Mouse (Mus musculus) layer of hippocampus, postnatal 14 days (tissue): Measurements from ENCODE around the gene Pde6c. TPM values are rescaled to one million over a fixed set of nuclear protein-coding genes. Genes with fewer than 3 reads are reported as not detected.
A peak's percentile ranks its signal among the peaks of the same experiment; 100 is the strongest.

ENCODE experiments used
- DNase-seq, 2 experiments: peaks; one replicate each; pipeline ENCODE4 v3.0.0; 2021 to 2022; ENCODE audit warnings: low spot score in 2 of 2, mixed read lengths in 1 of 2
- long read RNA-seq, 2 experiments: library from polyadenylated mRNA; stranded (forward); transcript quantifications; one replicate each; pipeline ENCODE4 v2.0.0; 2021
- total RNA-seq, 2 experiments: library from RNA; stranded (reverse); gene quantifications; 2 replicates each; pipeline ENCODE4 v1.2.3; 2021

Pde6c gene
- under 1 TPM in 1 of 2 experiments, not detected in 1; 0.12 TPM for total RNA-seq
- long read RNA-seq, experiment 1 = 0 reads
- long read RNA-seq, experiment 2 = 0 reads

GRCm38 (mm10) chr19:38132481-38132880 lies at the start of gene Pde6c:
Gene Pde6c (plus strand): TSS chr19:38132781.
- no peak for DNase-seq

GRCm38 (mm10) chr19:38082931-38083525 lies 49.6 kb upstream of the Pde6c start:
- no peak for DNase-seq

- DNase-seq = no peak
These were observed 46.7 kb upstream of the Pde6c start for GRCm38 (mm10) chr19:38085841-38086240.

- DNase-seq = peak; percentile 26 to 30
These were observed 45.5 kb upstream of the Pde6c start for GRCm38 (mm10) chr19:38086948-38087551.

- no peak for DNase-seq
These were observed 43.2 kb upstream of the Pde6c start for GRCm38 (mm10) chr19:38089358-38089757.

- DNase-seq = no peak
These were observed 41.0 kb upstream of the Pde6c start for GRCm38 (mm10) chr19:38091512-38091985.

GRCm38 (mm10) chr19:38096231-38096630 lies 36.4 kb upstream of the Pde6c start:
- DNase-seq = no peak

- no peak for DNase-seq
These were observed 35.5 kb upstream of the Pde6c start, which contains the start of gene Ffar4 for GRCm38 (mm10) chr19:38096858-38097758. Gene Ffar4 (plus strand): TSS chr19:38097071.

- no peak for DNase-seq
These were observed 24.7 kb upstream of the Pde6c start for GRCm38 (mm10) chr19:38107871-38108270.

GRCm38 (mm10) chr19:38109506-38110242 lies 22.9 kb upstream of the Pde6c start:
- no peak for DNase-seq

- no peak for DNase-seq
These were observed 21.5 kb upstream of the Pde6c start for GRCm38 (mm10) chr19:38111056-38111455.

GRCm38 (mm10) chr19:38112575-38112974 lies 20.0 kb upstream of the Pde6c start:
- DNase-seq = no peak

- no peak for DNase-seq
These were observed 17.6 kb upstream of the Pde6c start for GRCm38 (mm10) chr19:38114834-38115491.

- DNase-seq = no peak
These were observed 12.3 kb upstream of the Pde6c start for GRCm38 (mm10) chr19:38120123-38120760.

GRCm38 (mm10) chr19:38123921-38124320 lies 8.7 kb upstream of the Pde6c start:
- DNase-seq = no peak

- peak; percentile 6 to 19 for DNase-seq
These were observed 8.0 kb upstream of the Pde6c start for GRCm38 (mm10) chr19:38124401-38125218.

- no peak for DNase-seq
These were observed 7.4 kb upstream of the Pde6c start, which contains the start of gene Rbp4 for GRCm38 (mm10) chr19:38125219-38125610. Gene Rbp4 (minus strand): TSS chr19:38125281.

- DNase-seq = no peak
These were observed 5.9 kb upstream of the Pde6c start for GRCm38 (mm10) chr19:38126656-38127055.

GRCm38 (mm10) chr19:38133986-38134385 lies 1.4 kb downstream of the Pde6c start:
- no peak for DNase-seq
